Comparison of ENCODE assay signal across 8 mouse cellular contexts in the genomic region with DNA sequence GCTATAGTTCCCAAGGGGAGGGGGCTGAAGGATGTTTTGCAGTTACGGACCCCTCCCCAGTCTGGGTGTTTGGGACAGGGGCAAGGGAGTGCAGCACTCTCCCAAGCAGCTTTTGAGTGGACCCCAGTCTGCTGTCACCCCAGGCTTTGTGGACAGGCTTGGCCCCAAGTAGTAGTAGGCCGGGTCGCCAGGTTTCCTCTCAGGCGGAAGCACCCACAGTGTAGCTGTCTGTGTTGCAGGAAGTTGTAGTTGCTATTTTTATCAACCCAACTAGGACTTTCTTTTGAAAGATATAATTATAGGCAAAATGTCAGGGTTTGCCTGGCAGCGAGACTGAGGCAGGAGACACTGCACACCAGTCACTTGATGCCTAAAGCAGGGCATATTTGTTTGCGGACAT. TPM values are rescaled to one million over a fixed set of nuclear protein-coding genes. Genes with fewer than 3 reads are reported as not detected.
DNase-seq lines count a peak whose midpoint lies in the region; ATAC-seq and TF ChIP-seq lines count a peak whose summit lies in the region.

No protein-coding gene starts in this region.

- no peak for ATAC-seq in forebrain, embryonic 16.5 days

- no peaks in the 10 kb centered on the region for H3K27me3 ChIP-seq in spleen, adult 2 months (ENCODE audit: control insufficient read depth, insufficient read depth, low read length)
- H3K27me3 ChIP-seq in forebrain, embryonic 16.5 days (replicated peaks; ENCODE audit: control insufficient read depth, insufficient read depth, low read length), result no peaks in the 10 kb centered on the region

- peak in 1 of 2 experiments; percentile 53 for DNase-seq in spleen, adult 2 months (ENCODE audit: low read depth in 1 of 2, low spot score in 2 of 2)
- DNase-seq in spleen, postnatal 4 days (ENCODE audit: low spot score in 2 of 2), result no peak
- DNase-seq in thymus, postnatal 36 days, result peak; percentile 40 to 52
- DNase-seq in cerebellum, postnatal 14 days, result no peak
- no peak for DNase-seq in lung, postnatal 25 days (ENCODE audit: low spot score)
- no peak for DNase-seq in adrenal gland, adult 18-20 months (ENCODE audit: low spot score in 2 of 2)

- WGBS in spleen, adult 2 months, result 12% methylated on average over 6 of the region's 6 CpGs
- 52% methylated on average over 6 of the region's 6 CpGs for WGBS in forebrain, embryonic 16.5 days
- 16% methylated on average over 6 of the region's 6 CpGs for WGBS in macrophage (ENCODE audit: missing documents)

- H3K4me1 ChIP-seq in spleen, adult 2 months (ENCODE audit: control insufficient read depth, insufficient read depth, insufficient read length), result peaks cover 19% of the 10 kb centered on the region
- H3K4me1 ChIP-seq in forebrain, embryonic 16.5 days (replicated peaks; ENCODE audit: control insufficient read depth, insufficient read depth, low read length), result peaks cover 51% of the 10 kb centered on the region

- H3K4me3 ChIP-seq in spleen, adult 2 months (ENCODE audit: extremely low read depth, insufficient read depth, insufficient read length), result no peak overlapping the region
- no peak overlapping the region for H3K4me3 ChIP-seq in forebrain, embryonic 16.5 days (replicated peaks; ENCODE audit: low read length)
- H3K4me3 ChIP-seq in macrophage (ENCODE audit: inconsistent target), result no peak overlapping the region

- no peaks in the 10 kb centered on the region for H3K9me3 ChIP-seq in forebrain, embryonic 16.5 days (ENCODE audit: control insufficient read depth, low read length)

- H3K9ac ChIP-seq in forebrain, embryonic 16.5 days (replicated peaks; ENCODE audit: low read depth, low read length), result peak overlapping the region; percentile 39

- H3K4me2 ChIP-seq in forebrain, embryonic 16.5 days (ENCODE audit: low read length), result peak overlapping the region; percentile 13; the same call in 1 of the 2 replicates

- H3K27ac ChIP-seq in spleen, adult 2 months (ENCODE audit: insufficient read depth, low read length), result peak overlapping the region; percentile 43; the same call in 1 of the 2 replicates
- peak overlapping the region; percentile 54 for H3K27ac ChIP-seq in forebrain, embryonic 16.5 days (ENCODE audit: low read length)
- peak overlapping the region; percentile 19; the same call in 1 of the 2 replicates for H3K27ac ChIP-seq in macrophage

- H3K79me2 ChIP-seq in macrophage (ENCODE audit: inconsistent target), result peaks cover 94% of the 10 kb centered on the region

- no peaks in the 10 kb centered on the region for H3K36me3 ChIP-seq in spleen, adult 2 months (ENCODE audit: control insufficient read depth, insufficient read depth, low read length)
- H3K36me3 ChIP-seq in forebrain, embryonic 16.5 days (ENCODE audit: control insufficient read depth, insufficient read depth), result no peaks in the 10 kb centered on the region
- H3K36me3 ChIP-seq in macrophage (ENCODE audit: inconsistent target), result no peaks in the 10 kb centered on the region; the same call in 1 of the 2 replicates

- TF ChIP-seq CTCF in spleen, adult 2 months (IDR thresholded peaks at IDR 0.05; ENCODE audit: extremely low read depth, insufficient read depth, insufficient read length, insufficient replicate concordance), result no peak

- no peak for TF ChIP-seq POLR2A in spleen, adult 2 months (IDR thresholded peaks at IDR 0.05; ENCODE audit: low read depth, low read length)

RNA-seq across cellular contexts. Expression of gene Klhl25, which starts 6.9 kb away (rescaled TPM):
- 17.6 and 22.2 TPM in 2 replicates for polyA plus RNA-seq in spleen, adult 2 months (2012; rRNA removed)
- 43.7 and 52.9 TPM in 2 replicates for polyA plus RNA-seq in forebrain, embryonic 16.5 days (2015; fragmentation: Nextera tagmentation; extraction: Ambion mirVana)
- 100 to 1,000 TPM in 5 of 26 experiments, 10 to 100 TPM in 18, 1 to 10 TPM in 3; 7.8 to 337 (median 23.7) TPM for total RNA-seq in macrophage (2018; cell fraction: chromatin; rRNA removed)
- 10 to 100 TPM in 15 of 26 experiments, 1 to 10 TPM in 11; 6.3 to 85.8 (median 10.7) TPM for total RNA-seq in macrophage (2018; cell fraction: cytosol; rRNA removed)
- total RNA-seq in macrophage (2018; cell fraction: nucleus; rRNA removed), result 100 to 1,000 TPM in 5 of 26 experiments, 10 to 100 TPM in 20, 1 to 10 TPM in 1; 5.2 to 194 (median 24.0) TPM
- 4.5 to 9.8 TPM (median 9.4 TPM) in 3 replicates for polyA plus RNA-seq in macrophage (2018)
- total RNA-seq in adrenal gland, adult 18-20 months (2021), result 10 to 100 TPM; 14.5 to 21.4 TPM

Comparison
In these comparisons a context has a peak if more than half of its experiments do, and no peak if none do; other contexts are left out.
1. DNase-seq: peak in thymus, postnatal 36 days (2 of 2); none in spleen, postnatal 4 days (0 of 2), cerebellum, postnatal 14 days (0 of 2), lung, postnatal 25 days (single experiment) and adrenal gland, adult 18-20 months (0 of 2).
2. Peak in every context shown above with its lines, with median percentiles within 50 percentile points of each other: H3K27ac ChIP-seq.